Comparison of ENCODE assay signal across 17 mouse cellular contexts in genomic region chr3:35314177-35314576, GRCm38 (mm10).
"Had no signal": no experiment of that assay in that cellular context is flagged by ENCODE, and none has a peak within 500 bp of the region (broad histone marks: within the 10 kb centered on the region; RNA-seq: fewer than 3 reads in every experiment).

No protein-coding gene starts in this region.

- H3K36me3 ChIP-seq: lung, embryonic 15.5 days; midbrain, embryonic 12.5 days; neural tube, embryonic 12.5 days; stomach, embryonic 15.5 days had no signal

- ATAC-seq: liver, postnatal 0 days; lung, postnatal 0 days had no signal

- H3K9me3 ChIP-seq: lung, embryonic 15.5 days; midbrain, embryonic 12.5 days; neural tube, embryonic 12.5 days; stomach, embryonic 15.5 days had no signal

- DNase-seq: liver, postnatal 0 days; lung, adult 2 months; lung, postnatal 14 days; lung, postnatal 36 days; midbrain, embryonic 14.5 days; right cerebral cortex, postnatal 14 days; thymus, adult 18-20 months; thymus, postnatal 14 days; thymus, postnatal 36 days had no signal

- H3K27ac ChIP-seq: lung, embryonic 15.5 days; macrophage; midbrain, embryonic 12.5 days; neural tube, embryonic 12.5 days; stomach, embryonic 15.5 days; stomach, postnatal 0 days had no signal

- H3K4me2 ChIP-seq: lung, embryonic 15.5 days; midbrain, embryonic 12.5 days; neural tube, embryonic 12.5 days; stomach, embryonic 15.5 days had no signal

- H3K27me3 ChIP-seq: lung, embryonic 15.5 days; megakaryocyte, embryonic 14.5 days; midbrain, embryonic 12.5 days; neural tube, embryonic 12.5 days; stomach, embryonic 15.5 days had no signal

- H3K4me3 ChIP-seq: lung, embryonic 15.5 days; megakaryocyte, embryonic 14.5 days; midbrain, embryonic 12.5 days; neural tube, embryonic 12.5 days; stomach, embryonic 15.5 days had no signal

- H3K4me1 ChIP-seq: megakaryocyte, embryonic 14.5 days; stomach, embryonic 15.5 days had no signal

- H3K9ac ChIP-seq: liver, postnatal 0 days; lung, embryonic 15.5 days; midbrain, embryonic 12.5 days; neural tube, embryonic 12.5 days; stomach, embryonic 15.5 days had no signal
